Mouse (Mus musculus) bone marrow macrophage, adult 2 months (primary cell): Measurements from ENCODE around the gene Lgals2.
"Not testable (repeated sequence)": the region's sequence is repeated elsewhere in the genome, so short reads cannot be mapped to it uniquely, and the experiment has no call there.

Experiments
- CTCF ChIP-seq: IDR thresholded peaks from 2 replicates; pipeline ENCODE4 v1.5.1; 2012; ENCODE audit warnings: low read depth, mild to moderate bottlenecking, low read length, moderate library complexity
- POLR2A ChIP-seq: IDR thresholded peaks from 2 replicates; pipeline ENCODE4 v1.6.1; 2012; ENCODE audit warnings: mild to moderate bottlenecking, low read depth, low read length, borderline replicate concordance

DNA sequence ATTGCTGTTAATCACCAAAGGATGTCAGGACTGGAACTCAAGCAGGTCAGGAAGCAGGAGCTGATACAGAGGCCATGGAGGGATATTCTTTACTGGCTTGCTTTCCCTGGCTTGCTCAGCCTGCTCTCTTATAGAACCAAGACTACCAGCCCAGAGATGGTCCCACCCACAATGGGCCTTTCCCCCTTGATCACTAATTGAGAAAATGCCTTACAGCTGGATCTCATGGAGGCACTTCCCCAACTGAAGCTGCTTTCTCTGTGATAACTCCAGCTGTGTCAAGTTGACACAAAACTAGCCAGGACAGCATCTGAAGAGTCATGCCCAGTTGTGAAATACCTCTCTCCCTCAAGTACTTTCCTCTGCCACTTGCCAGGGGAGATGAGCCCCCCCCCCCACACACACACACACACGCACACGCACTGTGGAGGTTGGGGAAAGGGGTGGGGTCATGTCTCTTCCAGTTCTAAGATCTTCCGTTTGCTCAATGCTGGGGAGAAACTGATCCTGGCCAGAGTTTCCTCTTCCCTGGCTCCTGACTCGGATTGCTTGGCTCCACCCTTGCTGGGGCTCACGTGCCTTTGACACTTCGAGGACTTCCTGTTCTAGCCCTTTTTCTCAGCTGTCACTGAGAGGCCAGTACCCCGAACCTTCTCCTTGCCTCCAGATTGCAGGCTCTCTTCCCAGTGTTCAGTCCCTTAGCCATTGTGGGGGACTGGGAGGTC lies 23.6 kb upstream of the Lgals2 start:
- TF ChIP-seq CTCF, POLR2A: not testable (repeated sequence)
